Mouse (Mus musculus): ENCODE results near the gene Ms4a18.
A peak's percentile ranks its signal among the peaks of the same experiment; 100 is the strongest.
"Not testable (repeated sequence)": the region's sequence is repeated elsewhere in the genome, so short reads cannot be mapped to it uniquely, and the experiment has no call there.

Gene Ms4a18

GRCm38 (mm10) chr19:11017891-11018290 is at the start of gene Ms4a18:
TSS of gene Ms4a18 (minus strand) at chr19:11018031.
- DNase-seq (ENCODE audit: low read depth, low spot score), result no peak

GRCm38 (mm10) chr19:11065202-11065875 is 47.5 kb upstream of the Ms4a18 start:
- no peak for DNase-seq (ENCODE audit: low read depth, low spot score)

- no peak for DNase-seq (ENCODE audit: low read depth, low spot score)
Observed at GRCm38 (mm10) chr19:11060900-11061299, 43.1 kb upstream of the Ms4a18 start.

- no peak for DNase-seq (ENCODE audit: low read depth, low spot score)
Observed at GRCm38 (mm10) chr19:11059967-11060366, 42.1 kb upstream of the Ms4a18 start.

- not testable (repeated sequence) for DNase-seq (ENCODE audit: low read depth, low spot score)
Observed at GRCm38 (mm10) chr19:11055700-11056099, 37.9 kb upstream of the Ms4a18 start.

DNA sequence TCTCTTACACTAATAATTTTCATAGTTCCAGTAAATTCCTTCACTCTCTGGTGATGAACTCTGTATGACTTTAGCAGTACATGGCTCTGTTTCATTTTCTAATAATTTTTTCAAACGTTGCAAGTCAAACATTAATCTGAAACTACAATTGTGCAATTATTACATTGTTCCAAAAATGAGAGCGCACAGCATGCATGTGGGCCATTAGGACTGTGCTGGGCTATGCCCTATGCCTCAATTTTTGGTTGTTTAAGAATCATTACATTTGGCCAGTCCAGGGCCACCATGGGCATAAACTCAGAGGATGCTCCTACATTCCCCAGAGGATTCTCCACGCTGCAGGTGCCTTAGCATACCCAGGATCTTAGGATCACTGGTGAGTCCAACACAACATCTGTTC is 35.4 kb upstream of the Ms4a18 start:
- no peak for DNase-seq (ENCODE audit: low read depth, low spot score)

DNA sequence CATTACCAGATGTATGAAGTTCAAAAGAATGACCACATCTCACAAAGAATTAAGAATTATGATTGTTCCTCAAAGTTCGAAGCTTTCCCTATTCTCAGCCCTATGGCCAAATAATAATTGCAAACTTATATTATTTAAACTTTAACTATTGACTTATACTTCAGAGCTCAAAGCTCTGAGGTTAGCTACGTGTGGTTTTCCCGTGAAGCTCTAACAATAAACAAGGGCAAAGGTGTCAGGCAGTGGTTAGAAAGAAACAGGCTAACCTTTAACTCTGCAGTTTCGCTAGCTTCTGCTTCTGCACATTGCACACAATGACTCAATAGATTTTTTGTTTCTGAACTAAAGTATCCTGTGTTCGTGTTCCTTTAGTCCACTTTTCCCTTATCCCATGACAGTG is 35.0 kb upstream of the Ms4a18 start:
- no peak for DNase-seq (ENCODE audit: low read depth, low spot score)

DNA sequence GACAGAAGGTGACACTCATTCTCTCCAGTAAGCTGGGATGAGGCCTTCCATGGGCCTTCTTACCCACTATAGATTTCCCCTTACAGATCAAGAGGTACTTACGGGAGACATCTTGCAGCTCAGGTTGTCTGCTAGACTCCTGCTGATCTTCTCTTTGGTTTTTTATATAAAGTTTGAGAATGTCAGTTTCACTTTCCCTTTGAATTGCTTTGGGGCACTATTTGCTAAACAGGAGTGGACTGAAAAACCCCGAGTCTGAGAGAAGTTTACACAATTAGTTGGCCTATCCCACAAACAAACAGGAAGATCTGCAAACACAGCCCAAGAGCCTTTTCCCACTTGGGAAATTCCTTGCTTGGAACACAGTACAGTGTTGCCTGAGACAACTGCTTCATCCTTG is 32.5 kb upstream of the Ms4a18 start:
- DNase-seq (ENCODE audit: low read depth, low spot score), result no peak

- DNase-seq (ENCODE audit: low read depth, low spot score), result no peak
Observed at GRCm38 (mm10) chr19:11049426-11049825, 31.6 kb upstream of the Ms4a18 start.

DNA sequence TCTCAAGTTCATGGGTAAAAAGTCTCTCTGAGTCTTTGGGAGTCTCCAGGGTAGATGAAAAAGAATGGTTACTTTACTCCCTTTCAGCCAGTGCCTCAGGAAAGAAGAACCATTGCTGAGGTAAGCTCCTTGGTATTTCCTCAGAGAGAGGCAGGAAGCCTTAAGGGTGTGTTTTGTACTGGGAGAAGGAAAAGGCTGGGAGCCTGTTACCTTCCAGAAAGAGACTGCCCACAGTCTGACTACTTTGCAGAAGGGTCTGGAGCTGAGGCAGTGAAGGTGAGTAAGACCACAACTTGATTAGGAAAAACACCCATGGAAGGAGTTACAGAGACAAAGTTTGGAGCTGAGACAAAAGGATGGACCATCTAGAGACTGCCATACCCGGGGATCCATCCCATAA is 30.7 kb upstream of the Ms4a18 start:
- DNase-seq (ENCODE audit: low read depth, low spot score), result no peak

- no peak for DNase-seq (ENCODE audit: low read depth, low spot score)
Observed at GRCm38 (mm10) chr19:11048009-11048408, 30.2 kb upstream of the Ms4a18 start.

- DNase-seq (ENCODE audit: low read depth, low spot score), result peak; percentile 4
Observed at GRCm38 (mm10) chr19:11044996-11045711, 27.3 kb upstream of the Ms4a18 start.

GRCm38 (mm10) chr19:11044671-11044995 is 26.8 kb upstream of the Ms4a18 start:
- no peak for DNase-seq (ENCODE audit: low read depth, low spot score)

DNA sequence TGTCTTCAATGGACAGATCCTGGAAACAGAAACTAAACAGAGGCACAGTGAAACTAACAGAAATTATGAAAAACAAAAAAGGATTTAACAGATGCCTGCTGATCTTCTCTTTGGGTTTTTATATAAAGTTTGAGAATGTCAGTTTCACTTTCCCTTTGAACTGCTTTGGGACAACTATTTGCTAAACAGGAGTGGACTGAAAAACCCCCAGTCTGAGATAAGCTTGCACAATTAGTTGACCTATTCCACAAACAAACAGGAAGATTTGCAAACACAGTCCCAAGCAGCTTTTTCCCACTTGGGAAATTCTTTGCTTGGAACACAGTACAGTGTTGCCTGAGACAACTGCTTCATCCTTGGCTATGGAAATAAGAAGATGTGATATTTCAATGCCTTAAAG is 19.7 kb upstream of the Ms4a18 start:
- no peak for DNase-seq (ENCODE audit: low read depth, low spot score)

DNA sequence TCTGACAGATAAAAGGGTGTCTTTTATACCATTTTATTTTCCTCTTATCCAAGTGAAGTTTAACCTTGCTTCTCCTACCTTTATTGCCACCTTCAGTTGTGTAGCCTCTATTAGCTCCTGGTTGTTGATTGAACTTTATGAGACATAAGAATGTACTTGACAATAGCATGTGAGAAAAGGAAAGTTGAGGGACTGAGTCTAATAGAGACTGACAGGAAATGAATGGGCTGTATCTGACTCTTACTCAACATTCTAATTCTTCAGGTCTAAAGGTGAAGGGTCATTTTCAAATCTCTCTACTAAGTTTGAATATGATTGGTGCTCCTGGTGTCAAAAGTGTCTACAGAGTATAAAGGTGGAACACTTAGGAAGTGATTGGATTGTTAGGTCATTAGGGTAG is 4.6 kb upstream of the Ms4a18 start:
- no peak for DNase-seq (ENCODE audit: low read depth, low spot score)

GRCm38 (mm10) chr19:11017251-11017650 is 580 bp downstream of the Ms4a18 start:
- no peak for DNase-seq (ENCODE audit: low read depth, low spot score)

DNA sequence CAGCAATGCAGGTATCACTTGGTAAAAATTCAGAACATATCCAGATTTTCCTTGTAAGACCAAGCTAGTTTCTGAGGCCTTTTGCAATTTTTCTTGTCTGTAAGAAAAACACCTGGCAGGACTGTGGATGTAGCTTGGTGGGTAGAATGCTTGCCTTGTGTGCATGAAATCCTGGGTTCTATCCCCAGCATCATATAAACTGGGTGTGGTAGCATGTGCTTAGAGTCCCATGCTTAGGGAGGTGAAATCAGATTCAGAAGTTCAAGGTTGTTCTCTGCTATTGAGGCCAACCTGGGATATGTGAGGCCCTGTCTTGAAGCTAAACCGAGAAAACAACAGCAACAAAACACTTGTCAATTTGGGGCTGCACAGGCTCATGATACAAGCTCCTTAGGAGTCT is 1.8 kb downstream of the Ms4a18 start:
- DNase-seq (ENCODE audit: low read depth, low spot score), result no peak

DNA sequence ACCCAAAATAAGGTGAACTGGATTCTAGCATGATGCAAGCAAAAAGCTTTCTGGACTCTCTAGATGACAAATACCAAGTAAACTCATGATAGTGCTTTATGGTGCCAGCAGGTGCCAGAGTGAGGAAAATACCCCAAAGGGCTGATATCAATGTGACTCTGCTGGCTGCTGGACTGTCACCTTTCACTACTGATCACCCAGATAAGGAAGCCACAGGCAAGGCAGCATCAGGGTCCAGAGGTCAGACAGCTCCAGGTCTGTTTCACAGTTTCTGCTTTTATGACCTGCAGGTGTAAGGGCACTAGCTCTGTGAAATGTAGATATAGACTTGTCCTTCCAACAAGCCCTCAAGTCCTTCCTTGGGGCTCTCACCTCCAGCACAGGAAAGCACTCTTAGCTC is 2.4 kb downstream of the Ms4a18 start:
- no peak for DNase-seq (ENCODE audit: low read depth, low spot score)

GRCm38 (mm10) chr19:10993150-10993549 is 24.7 kb downstream of the Ms4a18 start, which contains the start of gene Ms4a15:
TSS of gene Ms4a15 (minus strand) at chr19:10993250.
- DNase-seq (ENCODE audit: low read depth, low spot score), result no peak

GRCm38 (mm10) chr19:10991911-10992310 is 25.9 kb downstream of the Ms4a18 start:
- no peak for DNase-seq (ENCODE audit: low read depth, low spot score)

DNA sequence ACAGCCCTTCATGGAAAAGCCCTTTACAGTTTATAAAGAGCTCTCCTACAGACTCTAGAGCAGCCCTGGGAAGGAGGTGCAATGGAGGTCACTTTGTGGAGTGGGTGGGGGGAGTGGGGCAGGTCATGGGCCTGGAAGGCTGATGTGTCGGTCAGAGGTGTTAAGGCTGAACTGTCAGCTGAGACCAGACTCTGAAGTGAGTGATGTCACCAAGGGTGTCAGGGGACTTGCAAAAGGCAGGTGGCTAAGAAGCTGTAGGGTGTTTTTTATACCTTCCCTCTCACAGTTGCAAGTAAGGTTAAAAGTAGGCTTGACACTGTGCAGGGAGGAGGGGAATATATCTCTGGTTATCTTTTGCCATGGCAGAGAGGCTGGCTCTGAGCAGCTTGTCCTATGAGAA is 27.1 kb downstream of the Ms4a18 start:
- DNase-seq (ENCODE audit: low read depth, low spot score), result no peak

- DNase-seq (ENCODE audit: low read depth, low spot score), result no peak
Observed at GRCm38 (mm10) chr19:10988563-10988962, 29.3 kb downstream of the Ms4a18 start.

- DNase-seq (ENCODE audit: low read depth, low spot score), result no peak
Observed at GRCm38 (mm10) chr19:10985889-10986288, 31.9 kb downstream of the Ms4a18 start.

Data from c-Kit-negative CD71-positive TER-119-positive erythroid progenitor cells, embryonic 14.5 days (primary cell).